Mouse (Mus musculus) G1E (cell line): Measurements from ENCODE around the gene Lzts3.

Source experiments
- CTCF ChIP-seq: IDR thresholded peaks from 2 replicates; pipeline ENCODE4 v1.5.1; 2012; ENCODE audit warnings: low read depth, low read length, inconsistent platforms, mixed read lengths
- GATA1 ChIP-seq: IDR thresholded peaks from 2 replicates; pipeline ENCODE4 v1.6.1; 2012; ENCODE audit warnings: borderline replicate concordance, low read length, inconsistent platforms, mixed read lengths
- GATA2 ChIP-seq: IDR thresholded peaks from 2 replicates; pipeline ENCODE4 v1.6.1; 2012; ENCODE audit warnings: low read depth, low read length, inconsistent platforms, borderline replicate concordance
- POLR2AphosphoS5 ChIP-seq: IDR thresholded peaks from 2 replicates; pipeline ENCODE4 v1.6.1; 2012; ENCODE audit warnings: low read depth, low read length, inconsistent platforms; ENCODE audit not compliant: insufficient replicate concordance
- TAL1 ChIP-seq: conservative IDR thresholded peaks from 2 replicates; pipeline ENCODE4 v1.6.1; 2012; ENCODE audit warnings: low read depth, low read length, inconsistent platforms, mixed read lengths

DNA sequence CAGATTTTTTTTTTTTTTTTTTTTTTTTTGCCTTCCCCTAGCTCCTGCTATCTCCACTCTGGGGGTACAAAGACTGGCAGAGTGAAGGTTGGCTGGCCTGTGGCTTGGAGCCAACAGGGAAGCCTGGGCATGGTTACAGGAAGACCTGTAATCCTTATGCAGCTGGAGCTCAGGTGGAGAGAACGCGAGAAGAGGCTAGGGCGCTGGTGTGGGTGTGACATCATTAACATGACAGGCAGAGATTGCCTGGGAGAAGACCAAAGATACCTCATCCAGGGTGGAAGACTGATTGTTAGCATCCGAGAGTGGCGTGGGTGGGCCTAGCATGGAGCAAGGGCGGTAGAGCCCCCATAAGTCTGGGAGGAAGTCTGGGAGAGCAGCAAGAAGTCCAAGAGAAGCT is 3.3 kb downstream of the Lzts3 start:
- no peak for TF ChIP-seq CTCF
- TF ChIP-seq POLR2AphosphoS5 = no peak
- TF ChIP-seq TAL1 = no peak
- TF ChIP-seq GATA1 = no peak
- no peak for TF ChIP-seq GATA2
